Mouse (Mus musculus) embryonic facial prominence, embryonic 12.5 days (tissue): ENCODE measurements around the gene Tcf12. TPM values are rescaled to one million over a fixed set of nuclear protein-coding genes. Genes with fewer than 3 reads are reported as not detected.
A peak's percentile ranks its signal among the peaks of the same experiment; 100 is the strongest.

Source experiments
- ATAC-seq: fragments of 200-750 bp; cut with Nextera tagmentation; 2 replicates; pipeline ENCODE4 v1.8.0; 2017; ENCODE audit not compliant: insufficient number of reproducible peaks, insufficient read depth, low FRiP score, low TSS enrichment
- H3K27ac ChIP-seq: fragments of 300-500 bp; sonication (generic); 2 replicates; pipeline ENCODE4 v1.5.1; 2016; ENCODE audit warnings: mild to moderate bottlenecking
- H3K27me3 ChIP-seq: fragments of 300-500 bp; sonication (generic); 2 replicates; pipeline ENCODE4 v1.6.1; 2016; ENCODE audit warnings: mild to moderate bottlenecking, moderate library complexity
- H3K36me3 ChIP-seq: fragments of 300-500 bp; sonication (generic); 2 replicates; pipeline ENCODE4 v1.6.1; 2016; ENCODE audit warnings: mild to moderate bottlenecking
- H3K4me1 ChIP-seq: fragments of 300-500 bp; sonication (generic); 2 replicates; pipeline ENCODE4 v1.6.1; 2016
- H3K4me2 ChIP-seq: fragments of 300-500 bp; sonication (generic); replicated peaks from 2 replicates; pipeline ENCODE4 v1.6.1; 2016; ENCODE audit warnings: mild to moderate bottlenecking, moderate library complexity
- H3K4me3 ChIP-seq: fragments of 300-500 bp; sonication (generic); 2 replicates; pipeline ENCODE4 v1.5.1; 2016; ENCODE audit warnings: mild to moderate bottlenecking
- H3K9ac ChIP-seq: fragments of 300-500 bp; sonication (generic); 2 replicates; pipeline ENCODE4 v1.6.1; 2016; ENCODE audit warnings: mild to moderate bottlenecking, moderate library complexity
- H3K9me3 ChIP-seq: fragments of 300-500 bp; sonication (generic); 2 replicates; pipeline ENCODE4 v1.6.1; 2016; ENCODE audit warnings: mild to moderate bottlenecking, moderate library complexity
- WGBS: fragments of 180-500 bp; shearing (Covaris S2); methylation state at CpG from one replicate; pipeline ENCODE4 v1.1.7; 2016; 5-methylcytosine and 5-hydroxymethylcytosine counted together
- polyA plus RNA-seq: library from polyadenylated mRNA; unstranded; fragments of >200 nt; fragmentation: Nextera tagmentation; extraction: Ambion mirVana; gene quantifications from 2 replicates; pipeline ENCODE4 v1.2.1, GENCODE M21; 2016

Gene Tcf12
- polyA plus RNA-seq, 1 experiment from 2014 or later: 162 TPM

- H3K4me1 ChIP-seq: peaks cover 20% of the 10 kb centered on the region
- ATAC-seq: no peak
- no peaks in the 10 kb centered on the region for H3K36me3 ChIP-seq
- no peak overlapping the region for H3K4me2 ChIP-seq
- no peaks in the 10 kb centered on the region for H3K27me3 ChIP-seq
- H3K27ac ChIP-seq: no peak overlapping the region
- 76% methylated on average over 3 of the region's 3 CpGs for WGBS
- no peaks in the 10 kb centered on the region for H3K9me3 ChIP-seq
- H3K9ac ChIP-seq: no peak overlapping the region
- no peak overlapping the region for H3K4me3 ChIP-seq
Measured at GRCm38 (mm10) chr9:71978886-71979285, 132.8 kb downstream of the Tcf12 start.

- H3K4me2 ChIP-seq: no peak overlapping the region
- no peaks in the 10 kb centered on the region for H3K27me3 ChIP-seq
- H3K36me3 ChIP-seq: no peaks in the 10 kb centered on the region
- peak; percentile 86 for ATAC-seq
- H3K27ac ChIP-seq: no peak overlapping the region
- H3K4me3 ChIP-seq: no peak overlapping the region
- H3K9ac ChIP-seq: no peak overlapping the region
- H3K9me3 ChIP-seq: no peaks in the 10 kb centered on the region
- WGBS: 19% methylated on average over 6 of the region's 6 CpGs
- H3K4me1 ChIP-seq: peaks cover 20% of the 10 kb centered on the region
Measured at GRCm38 (mm10) chr9:71976034-71976433, 135.6 kb downstream of the Tcf12 start.

GRCm38 (mm10) chr9:71975141-71975540 lies 136.5 kb downstream of the Tcf12 start:
- WGBS: 56% methylated on average over 4 of the region's 4 CpGs

GRCm38 (mm10) chr9:71974541-71974959 lies 137.1 kb downstream of the Tcf12 start:
- H3K4me2 ChIP-seq: no peak overlapping the region
- no peaks in the 10 kb centered on the region for H3K27me3 ChIP-seq
- peak overlapping the region; percentile 47; the same call in 1 of the 2 replicates for H3K27ac ChIP-seq
- no peaks in the 10 kb centered on the region for H3K9me3 ChIP-seq
- H3K4me3 ChIP-seq: no peak overlapping the region
- peaks cover 17% of the 10 kb centered on the region for H3K4me1 ChIP-seq
- no peaks in the 10 kb centered on the region for H3K36me3 ChIP-seq
- no peak for ATAC-seq
- H3K9ac ChIP-seq: no peak overlapping the region
- 17% methylated on average over 2 of the region's 2 CpGs for WGBS

More at GRCm38 (mm10) chr9:71975141-71975540, 136.5 kb downstream of the Tcf12 start:
- Histone ChIP-seq H3K36me3 (no peaks in the 10 kb centered on the region), H3K4me1 (peaks cover 17% of the 10 kb centered on the region), H3K4me3 (no peak overlapping the region), H3K4me2 (no peak overlapping the region), H3K9me3 (no peaks in the 10 kb centered on the region), H3K27me3 (no peaks in the 10 kb centered on the region), H3K27ac (no peak overlapping the region), H3K9ac (no peak overlapping the region)
- ATAC-seq: no peak

- no peak overlapping the region for H3K4me3 ChIP-seq
- no peaks in the 10 kb centered on the region for H3K9me3 ChIP-seq
- no peak overlapping the region for H3K4me2 ChIP-seq
- H3K27me3 ChIP-seq: no peaks in the 10 kb centered on the region
- H3K4me1 ChIP-seq: peaks cover 6% of the 10 kb centered on the region; the same call in 1 of the 2 replicates
- H3K9ac ChIP-seq: no peak overlapping the region
- no peak overlapping the region for H3K27ac ChIP-seq
- no peaks in the 10 kb centered on the region for H3K36me3 ChIP-seq
- WGBS: 89% methylated on average over 4 of the region's 4 CpGs
- no peak for ATAC-seq
Measured at GRCm38 (mm10) chr9:71964039-71964438, 147.6 kb downstream of the Tcf12 start.

- Histone ChIP-seq H3K27me3 (no peaks in the 10 kb centered on the region), H3K9me3 (no peaks in the 10 kb centered on the region), H3K36me3 (no peaks in the 10 kb centered on the region), H3K4me3 (no peak overlapping the region), H3K4me2 (no peak overlapping the region), H3K4me1 (peaks cover 6% of the 10 kb centered on the region; the same call in 1 of the 2 replicates), H3K9ac (no peak overlapping the region), H3K27ac (no peak overlapping the region)
- ATAC-seq: no peak
Measured at GRCm38 (mm10) chr9:71960026-71960396, 151.7 kb downstream of the Tcf12 start.

GRCm38 (mm10) chr9:71959259-71960025 lies 152.2 kb downstream of the Tcf12 start:
- Histone ChIP-seq H3K9ac (no peak overlapping the region), H3K27ac (no peak overlapping the region), H3K4me3 (no peak overlapping the region), H3K4me1 (peaks cover 6% of the 10 kb centered on the region; the same call in 1 of the 2 replicates), H3K4me2 (no peak overlapping the region), H3K27me3 (no peaks in the 10 kb centered on the region), H3K9me3 (no peaks in the 10 kb centered on the region), H3K36me3 (no peaks in the 10 kb centered on the region)
- 50% methylated on average over 11 of the region's 11 CpGs for WGBS
- ATAC-seq: no peak

- no peak overlapping the region for H3K4me3 ChIP-seq
- no peak overlapping the region for H3K4me2 ChIP-seq
- H3K9me3 ChIP-seq: no peaks in the 10 kb centered on the region
- 0 out of 2 replicates have a peak, but pooled peaks cover 4% of the 10 kb centered on the region for H3K4me1 ChIP-seq
- 80% methylated on average over 2 of the region's 2 CpGs for WGBS
- H3K27me3 ChIP-seq: no peaks in the 10 kb centered on the region
- H3K36me3 ChIP-seq: no peaks in the 10 kb centered on the region
- no peak overlapping the region for H3K27ac ChIP-seq
- no peak overlapping the region for H3K9ac ChIP-seq
- no peak for ATAC-seq
Measured at GRCm38 (mm10) chr9:71953217-71953616, 158.5 kb downstream of the Tcf12 start.

GRCm38 (mm10) chr9:71952621-71953076 lies 159.0 kb downstream of the Tcf12 start:
- no peak for ATAC-seq
- Histone ChIP-seq H3K4me3 (no peak overlapping the region), H3K9me3 (no peaks in the 10 kb centered on the region), H3K4me2 (no peak overlapping the region), H3K9ac (no peak overlapping the region), H3K36me3 (peaks cover 3% of the 10 kb centered on the region; the same call in 1 of the 2 replicates), H3K27ac (no peak overlapping the region), H3K27me3 (no peaks in the 10 kb centered on the region), H3K4me1 (0 out of 2 replicates have a peak, but pooled peaks cover 4% of the 10 kb centered on the region)
- 89% methylated on average over 1 of the region's 1 CpGs for WGBS

GRCm38 (mm10) chr9:71951926-71952325 lies 159.7 kb downstream of the Tcf12 start:
- no peak overlapping the region for H3K9ac ChIP-seq

GRCm38 (mm10) chr9:71951341-71951740 lies 160.3 kb downstream of the Tcf12 start:
- Histone ChIP-seq H3K36me3 (peaks cover 5% of the 10 kb centered on the region; the same call in 1 of the 2 replicates), H3K9me3 (no peaks in the 10 kb centered on the region), H3K4me2 (no peak overlapping the region), H3K4me1 (0 out of 2 replicates have a peak, but pooled peaks cover 4% of the 10 kb centered on the region), H3K9ac (no peak overlapping the region), H3K4me3 (no peak overlapping the region), H3K27ac (no peak overlapping the region), H3K27me3 (no peaks in the 10 kb centered on the region)
- no peak for ATAC-seq
- WGBS: 67% methylated on average over 4 of the region's 4 CpGs

More at GRCm38 (mm10) chr9:71951926-71952325, 159.7 kb downstream of the Tcf12 start:
- no peak overlapping the region for H3K4me3 ChIP-seq
- WGBS: 87% methylated on average over 2 of the region's 2 CpGs
- H3K9me3 ChIP-seq: no peaks in the 10 kb centered on the region
- no peaks in the 10 kb centered on the region for H3K27me3 ChIP-seq
- H3K4me2 ChIP-seq: no peak overlapping the region
- ATAC-seq: no peak
- H3K36me3 ChIP-seq: peaks cover 5% of the 10 kb centered on the region; the same call in 1 of the 2 replicates
- H3K4me1 ChIP-seq: 0 out of 2 replicates have a peak, but pooled peaks cover 4% of the 10 kb centered on the region
- H3K27ac ChIP-seq: no peak overlapping the region

GRCm38 (mm10) chr9:71944801-71945200 lies 166.9 kb downstream of the Tcf12 start:
- Histone ChIP-seq H3K36me3 (peaks cover 5% of the 10 kb centered on the region; the same call in 1 of the 2 replicates), H3K27ac (no peak overlapping the region), H3K4me3 (no peak overlapping the region), H3K4me1 (no peaks in the 10 kb centered on the region), H3K9ac (no peak overlapping the region), H3K4me2 (no peak overlapping the region), H3K9me3 (no peaks in the 10 kb centered on the region), H3K27me3 (no peaks in the 10 kb centered on the region)
- WGBS: 94% methylated on average over 4 of the region's 4 CpGs
- no peak for ATAC-seq
